Mouse (Mus musculus) kidney, adult 2 months (tissue): Measurements from ENCODE around the gene Ccnjl.

ENCODE experiments used
- CTCF ChIP-seq: fragments of 200-500 bp; conservative IDR thresholded peaks from 2 replicates; pipeline ENCODE4 v1.5.1; 2011; ENCODE audit warnings: low read depth, mild to moderate bottlenecking, control low read depth, low read length, moderate library complexity, mixed read lengths; ENCODE audit not compliant: insufficient read depth, insufficient read length
- POLR2A ChIP-seq: fragments of 200-500 bp; IDR thresholded peaks from one replicate; pipeline ENCODE4 v1.6.1; 2011; ENCODE audit warnings: low read depth, low read length, control low read depth

GRCm38 (mm10) chr11:43505188-43505587, 23.4 kb upstream of the Ccnjl start:
- TF ChIP-seq CTCF = no peak
- TF ChIP-seq POLR2A = no peak
